Mouse (Mus musculus) neural tube, embryonic 11.5 days (tissue): ENCODE measurements around the gene Megf11. TPM values are rescaled to one million over a fixed set of nuclear protein-coding genes. Genes with fewer than 3 reads are reported as not detected.

ENCODE experiments used
- ATAC-seq: fragments of 200-750 bp; cut with Nextera tagmentation; 2 replicates; pipeline ENCODE4 v1.8.0; 2017; ENCODE audit warnings: moderate number of reproducible peaks, mild to moderate bottlenecking, moderate TSS enrichment, moderate library complexity; ENCODE audit not compliant: insufficient read depth, low FRiP score, low TSS enrichment
- DNase-seq: peaks from one replicate; pipeline ENCODE4 v3.0.0-alpha.2; 2015; ENCODE audit warnings: low spot score
- H3K27ac ChIP-seq: fragments of 300-500 bp; sonication (generic); 2 replicates; pipeline ENCODE4 v1.5.1; 2014; ENCODE audit warnings: low read depth, mild to moderate bottlenecking, low read length
- H3K27me3 ChIP-seq: fragments of 300-500 bp; sonication (generic); 2 replicates; pipeline ENCODE4 v1.6.1; 2014; ENCODE audit warnings: mild to moderate bottlenecking, low read length, mixed read lengths; ENCODE audit not compliant: control insufficient read depth, insufficient read depth
- H3K36me3 ChIP-seq: fragments of 300-500 bp; sonication (generic); 2 replicates; pipeline ENCODE4 v1.6.1; 2014; ENCODE audit warnings: mild to moderate bottlenecking, low read length, moderate library complexity, mixed read lengths; ENCODE audit not compliant: control insufficient read depth, insufficient read depth
- H3K4me1 ChIP-seq: fragments of 300-500 bp; sonication (generic); 2 replicates; pipeline ENCODE4 v1.6.1; 2014; ENCODE audit warnings: low read length, mixed read lengths; ENCODE audit not compliant: control insufficient read depth, insufficient read depth
- H3K4me2 ChIP-seq: fragments of 300-500 bp; sonication (generic); 2 replicates; pipeline ENCODE4 v1.6.1; 2014; ENCODE audit warnings: low read depth, mild to moderate bottlenecking, moderate library complexity
- H3K4me3 ChIP-seq: fragments of 300-500 bp; sonication (generic); 2 replicates; pipeline ENCODE4 v1.5.1; 2014; ENCODE audit warnings: low read depth, low read length
- H3K9ac ChIP-seq: fragments of 300-500 bp; sonication (generic); 2 replicates; pipeline ENCODE4 v1.6.1; 2014; ENCODE audit warnings: mild to moderate bottlenecking, low read length
- H3K9me3 ChIP-seq: fragments of 300-500 bp; sonication (generic); 2 replicates; pipeline ENCODE4 v1.6.1; 2016; ENCODE audit warnings: low read length; ENCODE audit not compliant: control insufficient read depth
- WGBS: fragments of 180-500 bp; shearing (Covaris S2); extraction: QIAGEN DNeasy Blood & Tissue Kit; methylation state at CpG from one replicate; pipeline ENCODE4 v1.1.7; 2014; 5-methylcytosine and 5-hydroxymethylcytosine counted together
- microRNA-seq: library from miRNA; unstranded; fragments of <30 nt; microRNA quantifications from one replicate; pipeline ENCODE4, GENCODE M21; 2016
- polyA plus RNA-seq: library from polyadenylated mRNA; unstranded; fragments of >200 nt; fragmentation: Nextera tagmentation; extraction: Ambion mirVana; gene quantifications from 2 replicates; pipeline ENCODE4 v1.2.1, GENCODE M21; 2014

Megf11 gene
- polyA plus RNA-seq, 1 experiment from 2014 or later, result 5.7 TPM

DNA sequence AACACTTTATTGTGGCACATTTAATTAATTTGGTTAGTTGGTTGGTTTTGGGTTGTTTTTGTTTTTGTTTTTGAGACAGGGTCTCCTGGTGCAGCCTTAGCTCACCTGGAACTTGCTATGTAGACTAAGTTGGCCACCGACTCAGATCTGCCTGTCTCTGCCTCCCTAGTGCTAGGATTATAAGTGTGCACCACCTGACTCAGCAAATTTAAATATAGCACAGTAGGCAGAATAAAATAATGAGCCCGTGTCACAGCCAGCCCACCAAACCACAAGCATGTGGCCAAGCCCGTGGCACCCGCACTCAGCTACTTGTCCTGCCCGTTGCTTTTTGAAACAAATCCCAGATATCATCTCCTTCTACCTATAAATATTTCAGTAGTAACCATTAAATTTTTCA lies 367.1 kb downstream of the Megf11 start:
- ATAC-seq, result no peak
- Histone ChIP-seq H3K4me2 (no peak overlapping the region), H3K9ac (no peak overlapping the region), H3K27me3 (no peaks in the 10 kb centered on the region), H3K27ac (no peak overlapping the region), H3K9me3 (no peaks in the 10 kb centered on the region), H3K4me3 (no peak overlapping the region), H3K4me1 (no peaks in the 10 kb centered on the region), H3K36me3 (no peaks in the 10 kb centered on the region)
- no peak for DNase-seq
- 92% methylated on average over 5 of the region's 5 CpGs for WGBS

DNA sequence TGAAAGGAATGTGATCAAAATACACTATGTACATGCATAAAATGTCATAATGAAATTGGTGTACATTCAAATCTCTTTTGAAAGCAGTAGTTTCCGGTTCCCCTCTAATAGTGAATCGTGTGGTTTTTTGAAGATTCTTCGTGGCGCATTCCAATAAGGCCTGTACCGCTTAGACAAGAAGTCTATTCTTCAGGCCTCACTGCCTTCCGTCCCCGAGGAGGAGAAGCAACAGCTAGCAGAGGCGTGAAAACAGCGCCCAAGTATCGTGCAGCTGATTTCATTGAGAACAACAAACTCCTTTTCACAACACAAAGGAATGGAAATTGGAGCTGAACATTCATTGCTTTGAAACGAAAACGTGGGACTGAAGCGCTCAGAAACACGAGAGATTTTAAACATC lies 372.6 kb downstream of the Megf11 start:
- DNase-seq, result no peak
- no peak overlapping the region for H3K27ac ChIP-seq

More for the DNA sequence above, 372.6 kb downstream of the Megf11 start:
- Histone ChIP-seq H3K4me1 (no peaks in the 10 kb centered on the region), H3K4me2 (no peak overlapping the region), H3K36me3 (no peaks in the 10 kb centered on the region), H3K27me3 (no peaks in the 10 kb centered on the region), H3K9ac (no peak overlapping the region), H3K4me3 (no peak overlapping the region), H3K9me3 (no peaks in the 10 kb centered on the region)
- no peak for ATAC-seq
- 86% methylated on average over 14 of the region's 14 CpGs for WGBS

Small RNA genes within 50 kb of the gene (microRNA-seq; reads per million reads assigned to microRNA genes)
- not detected for gene Gm47308

Other genes with a start within 250 kb of the Megf11 start
- gene Zwilch, start 212.5 kb upstream of the Megf11 start, polyA plus RNA-seq, result 22.2 and 24.0 TPM in 2 replicates
- gene Rpl4, start 212.3 kb upstream of the Megf11 start, polyA plus RNA-seq, result 1,092 and 1,168 TPM in 2 replicates
- gene Snapc5, start 206.4 kb upstream of the Megf11 start, polyA plus RNA-seq, result 28.4 and 31.7 TPM in 2 replicates
- gene Uchl4, start 150.4 kb upstream of the Megf11 start, polyA plus RNA-seq, result 1.7 and 2.4 TPM in 2 replicates
- 81.0 and 84.5 TPM in 2 replicates for gene Map2k1, start 132.0 kb upstream of the Megf11 start, polyA plus RNA-seq
- gene Tipin, start 104.0 kb upstream of the Megf11 start, polyA plus RNA-seq, result 218 and 240 TPM in 2 replicates
- gene Dis3l, start 44.3 kb upstream of the Megf11 start, polyA plus RNA-seq, result 25.4 and 25.6 TPM in 2 replicates